Mouse (Mus musculus): ENCODE measurements around the gene Cpvl. TPM values are rescaled to one million over a fixed set of nuclear protein-coding genes. Genes with fewer than 3 reads are reported as not detected.

Gene Cpvl
- polyA plus RNA-seq, 1 experiment from 2014 or later = not detected

DNA sequence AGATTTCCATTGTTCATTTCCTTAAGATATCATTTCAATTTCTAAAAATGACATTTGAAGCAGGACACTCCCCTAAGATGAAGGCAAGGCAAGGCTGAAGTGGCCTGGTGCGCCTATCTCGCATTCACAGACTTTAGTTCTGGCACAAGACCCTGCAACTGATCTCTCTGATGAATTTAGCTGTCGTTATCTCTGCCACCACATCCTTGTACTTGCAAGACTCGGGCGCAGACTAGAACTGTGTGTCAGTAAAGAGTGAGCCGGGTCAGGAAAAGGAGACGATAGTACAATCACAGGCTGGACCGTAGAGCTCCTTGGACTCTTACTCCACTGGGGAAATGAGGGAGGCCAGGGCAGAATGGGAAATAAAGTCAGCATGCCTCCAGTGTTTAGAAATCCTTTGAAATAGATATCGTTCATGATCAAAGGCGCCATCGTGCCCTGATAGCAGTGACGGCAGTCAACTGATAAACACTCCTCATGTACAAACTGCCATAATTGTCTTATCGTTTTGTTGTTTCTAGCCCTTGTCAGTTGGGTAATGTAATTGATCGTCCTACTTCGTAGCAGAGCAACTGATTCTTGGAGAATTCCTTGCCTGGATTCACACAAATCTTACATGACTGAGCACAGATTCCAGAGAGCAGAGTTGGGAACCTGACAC, 2.5 kb upstream of the Cpvl start:
- H3K27ac ChIP-seq (ENCODE audit: low read depth, low read length) = no peak overlapping the region
- H3K9me3 ChIP-seq (ENCODE audit: control insufficient read depth, low read length) = no peaks in the 10 kb centered on the region
- 91% methylated on average over 15 of the region's 15 CpGs for WGBS
- no peaks in the 10 kb centered on the region for H3K36me3 ChIP-seq (ENCODE audit: control insufficient read depth, insufficient read depth, low read length)
- no peak for ATAC-seq (ENCODE audit: low FRiP score)
- H3K9ac ChIP-seq (ENCODE audit: low read length) = no peak overlapping the region
- H3K27me3 ChIP-seq (ENCODE audit: control insufficient read depth, insufficient read depth, low read length) = no peaks in the 10 kb centered on the region
- peak; percentile 57 for DNase-seq (ENCODE audit: low spot score, missing footprints)
- H3K4me3 ChIP-seq (ENCODE audit: low read depth, low read length) = no peak overlapping the region
- H3K4me1 ChIP-seq (ENCODE audit: control insufficient read depth, insufficient read depth, low read length) = no peaks in the 10 kb centered on the region
- H3K4me2 ChIP-seq = no peak overlapping the region

DNA sequence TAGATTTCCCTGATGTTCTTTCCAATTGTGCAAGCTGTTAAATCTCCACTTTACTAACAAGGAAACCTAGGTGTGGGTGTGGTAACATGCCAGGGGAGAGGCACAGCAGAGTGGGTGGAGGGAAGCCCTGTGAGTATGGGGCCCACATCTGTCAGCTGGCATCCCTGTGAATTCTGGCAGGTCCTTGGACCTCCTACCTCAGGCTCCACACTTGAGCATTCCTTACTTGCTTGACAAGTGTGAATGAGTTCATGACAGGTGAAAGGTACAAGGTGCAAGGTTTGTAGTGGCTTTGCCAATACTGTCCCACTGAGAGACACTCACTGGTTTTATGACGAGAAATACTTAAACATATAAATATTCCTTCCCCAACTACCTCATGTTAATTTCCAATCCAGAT, 4.4 kb downstream of the Cpvl start:
- Histone ChIP-seq H3K4me3 (ENCODE audit: low read depth, low read length) (no peak overlapping the region), H3K36me3 (ENCODE audit: control insufficient read depth, insufficient read depth, low read length) (no peaks in the 10 kb centered on the region), H3K27me3 (ENCODE audit: control insufficient read depth, insufficient read depth, low read length) (no peaks in the 10 kb centered on the region), H3K27ac (ENCODE audit: low read depth, low read length) (no peak overlapping the region), H3K9ac (ENCODE audit: low read length) (no peak overlapping the region), H3K4me2 (no peak overlapping the region), H3K9me3 (ENCODE audit: control insufficient read depth, low read length) (no peaks in the 10 kb centered on the region), H3K4me1 (ENCODE audit: control insufficient read depth, insufficient read depth, low read length) (no peaks in the 10 kb centered on the region; the same call in 1 of the 2 replicates)
- peak; percentile 47 for DNase-seq (ENCODE audit: low spot score, missing footprints)
- 84% methylated on average over 1 of the region's 1 CpGs for WGBS
- ATAC-seq (ENCODE audit: low FRiP score) = no peak

DNA sequence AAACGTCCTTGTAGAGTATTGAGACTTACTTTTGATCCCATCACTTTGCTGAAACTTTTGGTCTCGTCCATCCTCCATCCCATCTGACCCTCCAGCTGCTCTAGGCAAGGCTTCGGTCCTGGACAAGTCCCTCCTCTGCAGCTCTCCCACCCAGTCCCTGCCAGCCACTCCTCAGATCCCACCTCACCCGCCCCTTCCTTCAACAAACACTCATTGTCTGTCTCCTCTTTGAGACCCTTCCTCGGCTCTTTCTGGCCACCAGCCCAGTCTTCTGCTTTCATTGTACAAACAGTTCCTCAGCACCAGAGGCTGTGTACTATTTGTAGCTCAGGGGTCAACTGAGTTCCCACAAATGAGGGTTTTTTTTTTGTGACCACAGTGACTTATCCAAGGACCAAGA, 5.0 kb downstream of the Cpvl start:
- WGBS = 33% methylated on average over 5 of the region's 5 CpGs
- Histone ChIP-seq H3K4me3 (ENCODE audit: low read depth, low read length) (no peak overlapping the region), H3K9ac (ENCODE audit: low read length) (no peak overlapping the region), H3K36me3 (ENCODE audit: control insufficient read depth, insufficient read depth, low read length) (no peaks in the 10 kb centered on the region), H3K9me3 (ENCODE audit: control insufficient read depth, low read length) (no peaks in the 10 kb centered on the region), H3K4me1 (ENCODE audit: control insufficient read depth, insufficient read depth, low read length) (no peaks in the 10 kb centered on the region; the same call in 1 of the 2 replicates), H3K4me2 (no peak overlapping the region), H3K27me3 (ENCODE audit: control insufficient read depth, insufficient read depth, low read length) (no peaks in the 10 kb centered on the region), H3K27ac (ENCODE audit: low read depth, low read length) (no peak overlapping the region)
- DNase-seq (ENCODE audit: low spot score, missing footprints) (peak; percentile 65), ATAC-seq (ENCODE audit: low FRiP score) (no peak; the same call in 1 of the 2 replicates)

DNA sequence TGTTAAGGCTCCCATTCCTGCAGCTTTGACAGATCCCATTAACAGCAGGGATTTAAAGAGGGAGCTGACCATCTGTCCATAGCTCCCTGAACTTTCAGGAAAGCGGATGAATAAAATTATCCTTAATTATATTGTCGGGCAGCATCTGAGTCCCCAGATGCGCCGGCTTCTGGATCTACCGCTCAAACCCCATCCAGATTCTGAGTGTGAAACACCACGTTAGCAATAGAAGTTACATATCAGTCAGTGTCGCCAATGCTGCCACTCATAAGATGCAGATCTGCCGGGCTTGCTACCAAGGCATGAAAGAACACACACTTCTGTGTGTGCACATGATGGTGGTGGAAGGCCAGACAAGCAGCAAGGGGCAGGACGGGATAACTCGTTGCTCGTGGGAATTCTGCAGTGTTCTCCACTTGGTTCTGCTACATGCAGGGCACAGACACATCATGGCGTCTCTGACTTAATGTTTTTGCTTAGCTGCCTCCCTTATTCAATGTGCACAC, 6.2 kb downstream of the Cpvl start:
- H3K9ac ChIP-seq (ENCODE audit: low read length) = no peak overlapping the region
- no peak overlapping the region for H3K27ac ChIP-seq (ENCODE audit: low read depth, low read length)
- H3K4me3 ChIP-seq (ENCODE audit: low read depth, low read length) = no peak overlapping the region
- no peaks in the 10 kb centered on the region for H3K9me3 ChIP-seq (ENCODE audit: control insufficient read depth, low read length)
- no peaks in the 10 kb centered on the region; the same call in 1 of the 2 replicates for H3K4me1 ChIP-seq (ENCODE audit: control insufficient read depth, insufficient read depth, low read length)
- H3K27me3 ChIP-seq (ENCODE audit: control insufficient read depth, insufficient read depth, low read length) = no peaks in the 10 kb centered on the region
- 75% methylated on average over 12 of the region's 12 CpGs for WGBS
- ATAC-seq (ENCODE audit: low FRiP score) = peak; percentile 35; the same call in 1 of the 2 replicates
- H3K36me3 ChIP-seq (ENCODE audit: control insufficient read depth, insufficient read depth, low read length) = no peaks in the 10 kb centered on the region
- peak; percentile 84 for DNase-seq (ENCODE audit: low spot score, missing footprints)
- no peak overlapping the region for H3K4me2 ChIP-seq

DNA sequence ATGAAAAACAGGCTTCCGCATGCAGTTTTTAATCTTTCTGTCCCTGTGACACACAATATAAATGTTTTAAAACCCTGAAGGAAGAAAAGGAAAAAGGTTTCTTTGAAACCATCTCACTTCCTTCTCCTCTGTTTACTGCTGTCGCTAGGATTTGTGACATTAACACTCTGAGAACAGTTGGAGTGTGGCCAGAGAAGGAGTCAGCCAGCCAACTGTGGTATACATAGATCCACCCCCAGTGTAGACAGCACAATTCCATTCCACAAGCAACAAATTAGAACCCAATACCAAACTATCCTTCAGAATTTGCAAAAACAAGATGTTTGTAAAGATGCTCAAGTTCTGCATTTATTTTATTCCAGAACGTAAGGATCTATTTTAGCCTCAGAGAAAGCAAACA, 6.7 kb downstream of the Cpvl start:
- no peaks in the 10 kb centered on the region for H3K36me3 ChIP-seq (ENCODE audit: control insufficient read depth, insufficient read depth, low read length)
- no peaks in the 10 kb centered on the region; the same call in 1 of the 2 replicates for H3K4me1 ChIP-seq (ENCODE audit: control insufficient read depth, insufficient read depth, low read length)
- 77% methylated on average over 3 of the region's 3 CpGs for WGBS
- no peaks in the 10 kb centered on the region for H3K27me3 ChIP-seq (ENCODE audit: control insufficient read depth, insufficient read depth, low read length)
- H3K9ac ChIP-seq (ENCODE audit: low read length) = no peak overlapping the region
- no peak for DNase-seq (ENCODE audit: low spot score, missing footprints)
- no peak for ATAC-seq (ENCODE audit: low FRiP score)
- no peak overlapping the region for H3K4me3 ChIP-seq (ENCODE audit: low read depth, low read length)
- H3K4me2 ChIP-seq = no peak overlapping the region
- H3K27ac ChIP-seq (ENCODE audit: low read depth, low read length) = no peak overlapping the region
- no peaks in the 10 kb centered on the region for H3K9me3 ChIP-seq (ENCODE audit: control insufficient read depth, low read length)

DNA sequence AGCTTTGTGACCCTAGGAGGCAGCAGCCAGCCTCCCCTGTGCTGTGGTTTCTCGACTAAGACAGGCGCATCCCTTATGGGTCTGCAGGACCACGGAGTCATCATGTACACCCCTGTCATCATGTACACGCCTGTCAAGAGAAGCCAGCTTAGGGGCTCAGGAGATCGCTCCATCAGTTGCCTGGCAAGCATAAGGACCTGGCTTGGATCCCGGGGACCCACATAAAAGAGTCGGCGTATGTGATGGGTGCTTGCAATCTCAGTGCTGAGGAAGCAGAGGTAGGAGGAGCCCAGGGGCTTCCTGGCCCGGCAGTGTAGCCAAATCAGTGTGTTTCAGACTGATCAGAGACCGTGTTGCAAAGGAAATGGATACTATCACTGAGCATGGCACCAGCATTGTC, 9.4 kb downstream of the Cpvl start:
- Histone ChIP-seq H3K4me1 (ENCODE audit: control insufficient read depth, insufficient read depth, low read length) (no peaks in the 10 kb centered on the region; the same call in 1 of the 2 replicates), H3K36me3 (ENCODE audit: control insufficient read depth, insufficient read depth, low read length) (no peaks in the 10 kb centered on the region), H3K9me3 (ENCODE audit: control insufficient read depth, low read length) (no peaks in the 10 kb centered on the region), H3K4me2 (no peak overlapping the region), H3K27ac (ENCODE audit: low read depth, low read length) (no peak overlapping the region), H3K4me3 (ENCODE audit: low read depth, low read length) (no peak overlapping the region), H3K27me3 (ENCODE audit: control insufficient read depth, insufficient read depth, low read length) (no peaks in the 10 kb centered on the region), H3K9ac (ENCODE audit: low read length) (no peak overlapping the region)
- ATAC-seq (ENCODE audit: low FRiP score) = no peak
- DNase-seq (ENCODE audit: low spot score, missing footprints) = no peak
- WGBS = 81% methylated on average over 10 of the region's 10 CpGs

DNA sequence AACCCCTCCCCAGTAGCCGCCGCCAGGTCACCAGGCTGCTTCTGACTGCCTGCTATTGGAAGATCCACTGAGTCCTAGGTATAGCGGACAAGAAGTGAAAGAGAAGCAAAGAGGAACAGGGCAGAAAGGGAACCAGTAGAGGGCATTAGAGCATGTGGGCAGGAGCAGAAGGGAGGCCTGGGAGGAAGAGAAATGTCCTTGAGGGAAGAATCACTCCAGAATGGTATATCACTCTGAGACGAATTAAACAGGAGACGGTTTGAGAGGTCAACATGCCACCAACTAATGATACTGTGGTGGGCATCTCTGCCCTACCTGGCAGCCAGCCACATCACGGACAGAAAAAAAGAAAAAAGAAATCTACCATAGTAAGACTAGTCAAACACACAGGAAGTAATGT, 9.9 kb downstream of the Cpvl start:
- Histone ChIP-seq H3K27ac (ENCODE audit: low read depth, low read length) (no peak overlapping the region), H3K27me3 (ENCODE audit: control insufficient read depth, insufficient read depth, low read length) (no peaks in the 10 kb centered on the region), H3K4me1 (ENCODE audit: control insufficient read depth, insufficient read depth, low read length) (no peaks in the 10 kb centered on the region), H3K9me3 (ENCODE audit: control insufficient read depth, low read length) (no peaks in the 10 kb centered on the region), H3K4me3 (ENCODE audit: low read depth, low read length) (no peak overlapping the region), H3K4me2 (no peak overlapping the region), H3K9ac (ENCODE audit: low read length) (no peak overlapping the region), H3K36me3 (ENCODE audit: control insufficient read depth, insufficient read depth, low read length) (no peaks in the 10 kb centered on the region)
- DNase-seq (ENCODE audit: low spot score, missing footprints) = no peak
- WGBS = 92% methylated on average over 6 of the region's 6 CpGs
- ATAC-seq (ENCODE audit: low FRiP score) = no peak

DNA sequence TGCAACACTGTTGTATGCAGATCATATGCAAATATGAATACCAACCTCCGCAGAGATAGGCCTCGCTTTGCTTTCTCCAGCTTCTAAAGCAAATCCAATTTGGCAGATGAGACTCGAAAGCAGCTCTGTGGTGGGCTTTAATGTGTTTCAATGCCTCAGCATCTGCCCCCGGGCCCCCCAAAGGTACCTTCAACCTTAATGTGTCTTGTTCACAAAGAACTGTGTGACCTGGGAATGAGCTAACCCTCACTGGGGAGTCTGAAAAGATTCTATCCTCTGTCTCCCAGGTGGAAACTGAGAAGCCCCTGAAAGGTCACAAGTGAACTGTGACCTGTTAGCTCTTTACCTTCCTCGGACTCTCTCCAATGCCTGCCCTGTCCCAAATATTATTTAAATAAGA, 11.9 kb downstream of the Cpvl start:
- no peak overlapping the region for H3K4me3 ChIP-seq (ENCODE audit: low read depth, low read length)
- H3K27ac ChIP-seq (ENCODE audit: low read depth, low read length) = no peak overlapping the region
- DNase-seq (ENCODE audit: low spot score, missing footprints) = peak; percentile 75
- no peaks in the 10 kb centered on the region for H3K9me3 ChIP-seq (ENCODE audit: control insufficient read depth, low read length)
- H3K36me3 ChIP-seq (ENCODE audit: control insufficient read depth, insufficient read depth, low read length) = no peaks in the 10 kb centered on the region
- no peaks in the 10 kb centered on the region for H3K27me3 ChIP-seq (ENCODE audit: control insufficient read depth, insufficient read depth, low read length)
- H3K4me1 ChIP-seq (ENCODE audit: control insufficient read depth, insufficient read depth, low read length) = no peaks in the 10 kb centered on the region
- H3K4me2 ChIP-seq = no peak overlapping the region
- ATAC-seq (ENCODE audit: low FRiP score) = no peak
- 67% methylated on average over 5 of the region's 5 CpGs for WGBS
- no peak overlapping the region for H3K9ac ChIP-seq (ENCODE audit: low read length)

DNA sequence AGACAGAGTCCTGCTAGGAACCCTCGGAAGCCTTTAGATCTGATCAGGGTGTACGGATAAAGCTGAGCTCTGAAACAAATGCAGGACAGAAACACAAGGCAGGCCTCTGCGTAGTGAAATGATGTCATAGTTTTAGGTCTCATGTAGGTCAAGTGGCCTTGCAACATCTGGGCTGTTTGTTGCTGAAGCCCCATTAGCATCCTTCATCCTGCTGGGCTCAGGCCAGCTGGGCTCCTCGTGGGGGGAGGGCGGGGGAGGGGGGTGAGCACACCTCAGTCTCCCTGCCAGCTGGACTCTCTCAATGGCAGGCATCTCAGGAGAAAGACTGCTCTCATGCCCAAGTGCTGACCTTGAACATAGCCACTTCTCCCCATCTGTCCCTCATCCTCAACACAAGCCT, 12.6 kb downstream of the Cpvl start:
- Histone ChIP-seq H3K4me1 (ENCODE audit: control insufficient read depth, insufficient read depth, low read length) (no peaks in the 10 kb centered on the region), H3K27me3 (ENCODE audit: control insufficient read depth, insufficient read depth, low read length) (no peaks in the 10 kb centered on the region), H3K4me3 (ENCODE audit: low read depth, low read length) (no peak overlapping the region), H3K27ac (ENCODE audit: low read depth, low read length) (no peak overlapping the region), H3K9me3 (ENCODE audit: control insufficient read depth, low read length) (no peaks in the 10 kb centered on the region), H3K4me2 (no peak overlapping the region), H3K9ac (ENCODE audit: low read length) (no peak overlapping the region), H3K36me3 (ENCODE audit: control insufficient read depth, insufficient read depth, low read length) (no peaks in the 10 kb centered on the region)
- 34% methylated on average over 5 of the region's 5 CpGs for WGBS
- ATAC-seq (ENCODE audit: low FRiP score) (no peak), DNase-seq (ENCODE audit: low spot score, missing footprints) (peak; percentile 76)

Measured in midbrain, embryonic 11.5 days (tissue).